Mouse (Mus musculus) midbrain, embryonic 16.5 days (tissue): ENCODE data around the gene Nemp1. TPM values are rescaled to one million over a fixed set of nuclear protein-coding genes. Genes with fewer than 3 reads are reported as not detected.

Source experiments
- ATAC-seq: fragments of 200-750 bp; cut with Nextera tagmentation; 2 replicates; pipeline ENCODE4 v1.8.0; 2017; ENCODE audit warnings: moderate TSS enrichment
- H3K27ac ChIP-seq: fragments of 300-500 bp; sonication (generic); 2 replicates; pipeline ENCODE4 v1.5.1; 2014; ENCODE audit warnings: mild to moderate bottlenecking, low read length, mixed read lengths
- H3K27me3 ChIP-seq: fragments of 300-500 bp; sonication (generic); 2 replicates; pipeline ENCODE4 v1.6.1; 2014; ENCODE audit warnings: low read depth, low read length, mixed read lengths; ENCODE audit not compliant: control insufficient read depth, insufficient read depth
- H3K36me3 ChIP-seq: fragments of 300-500 bp; sonication (generic); 2 replicates; pipeline ENCODE4 v1.6.1; 2014; ENCODE audit warnings: mild to moderate bottlenecking, low read length, moderate library complexity, mixed read lengths; ENCODE audit not compliant: control insufficient read depth, insufficient read depth
- H3K4me1 ChIP-seq: fragments of 300-500 bp; sonication (generic); 2 replicates; pipeline ENCODE4 v1.6.1; 2014; ENCODE audit warnings: mild to moderate bottlenecking, low read length, mixed read lengths; ENCODE audit not compliant: control insufficient read depth, insufficient read depth
- H3K4me2 ChIP-seq: fragments of 300-500 bp; sonication (generic); 2 replicates; pipeline ENCODE4 v1.6.1; 2014; ENCODE audit warnings: mild to moderate bottlenecking, low read length, mixed read lengths
- H3K4me3 ChIP-seq: fragments of 300-500 bp; sonication (generic); 2 replicates; pipeline ENCODE4 v1.5.1; 2014; ENCODE audit warnings: low read depth, mild to moderate bottlenecking, low read length, moderate library complexity, mixed read lengths
- H3K9ac ChIP-seq: fragments of 300-500 bp; sonication (generic); 2 replicates; pipeline ENCODE4 v1.6.1; 2014; ENCODE audit warnings: low read depth, low read length, mixed read lengths
- H3K9me3 ChIP-seq: fragments of 300-500 bp; sonication (generic); replicated peaks from 2 replicates; pipeline ENCODE4 v1.6.1; 2014; ENCODE audit warnings: mild to moderate bottlenecking, low read length, mixed read lengths; ENCODE audit not compliant: control insufficient read depth, poor library complexity, severe bottlenecking
- WGBS: fragments of 180-500 bp; shearing (Covaris S2); extraction: QIAGEN DNeasy Blood & Tissue Kit; methylation state at CpG from one replicate; pipeline ENCODE4 v1.1.7; 2014; 5-methylcytosine and 5-hydroxymethylcytosine counted together
- polyA plus RNA-seq: library from polyadenylated mRNA; unstranded; fragments of >200 nt; fragmentation: Nextera tagmentation; extraction: Ambion mirVana; gene quantifications from 2 replicates; pipeline ENCODE4 v1.2.1, GENCODE M21; 2015

Nemp1 gene
- polyA plus RNA-seq, 1 experiment from 2014 or later, result 3.2 TPM

- peaks cover 20% of the 10 kb centered on the region for H3K4me1 ChIP-seq
- no peak overlapping the region for H3K4me2 ChIP-seq
- 61% methylated on average over 4 of the region's 4 CpGs for WGBS
- no peaks in the 10 kb centered on the region for H3K9me3 ChIP-seq
- H3K9ac ChIP-seq, result no peak overlapping the region
- no peaks in the 10 kb centered on the region for H3K27me3 ChIP-seq
- H3K27ac ChIP-seq, result no peak overlapping the region
- H3K36me3 ChIP-seq, result no peaks in the 10 kb centered on the region; the same call in 1 of the 2 replicates
- ATAC-seq, result no peak
- no peak overlapping the region for H3K4me3 ChIP-seq
These were observed 44.0 kb upstream of the Nemp1 start for GRCm38 (mm10) chr10:127622661-127623060.

- no peak overlapping the region for H3K27ac ChIP-seq
- ATAC-seq, result no peak
- H3K4me3 ChIP-seq, result no peak overlapping the region
- 94% methylated on average over 6 of the region's 6 CpGs for WGBS
- H3K4me1 ChIP-seq, result peaks cover 10% of the 10 kb centered on the region
- no peaks in the 10 kb centered on the region; the same call in 1 of the 2 replicates for H3K36me3 ChIP-seq
- no peaks in the 10 kb centered on the region for H3K27me3 ChIP-seq
- H3K9ac ChIP-seq, result no peak overlapping the region
- H3K9me3 ChIP-seq, result no peaks in the 10 kb centered on the region
- no peak overlapping the region for H3K4me2 ChIP-seq
These were observed 43.1 kb upstream of the Nemp1 start for GRCm38 (mm10) chr10:127623439-127624216.

- H3K9ac ChIP-seq, result no peak overlapping the region
- ATAC-seq, result no peak
- peaks cover 2% of the 10 kb centered on the region for H3K4me1 ChIP-seq
These were observed 40.3 kb upstream of the Nemp1 start for GRCm38 (mm10) chr10:127626433-127626832.

GRCm38 (mm10) chr10:127631261-127632214 is 35.2 kb upstream of the Nemp1 start:
- Histone ChIP-seq H3K9ac (no peak overlapping the region), H3K36me3 (no peaks in the 10 kb centered on the region), H3K4me2 (no peak overlapping the region), H3K4me1 (no peaks in the 10 kb centered on the region), H3K27ac (no peak overlapping the region), H3K9me3 (no peaks in the 10 kb centered on the region), H3K27me3 (no peaks in the 10 kb centered on the region), H3K4me3 (no peak overlapping the region)
- ATAC-seq, result no peak
- WGBS, result 92% methylated on average over 10 of the region's 10 CpGs

More at GRCm38 (mm10) chr10:127626433-127626832, 40.3 kb upstream of the Nemp1 start:
- Histone ChIP-seq H3K27me3 (no peaks in the 10 kb centered on the region), H3K4me2 (no peak overlapping the region), H3K9me3 (no peaks in the 10 kb centered on the region), H3K4me3 (no peak overlapping the region), H3K36me3 (no peaks in the 10 kb centered on the region), H3K27ac (no peak overlapping the region)
- WGBS, result 87% methylated on average over 3 of the region's 3 CpGs

- 85% methylated on average over 7 of the region's 7 CpGs for WGBS
- H3K4me1 ChIP-seq, result no peaks in the 10 kb centered on the region
- H3K9me3 ChIP-seq, result no peaks in the 10 kb centered on the region
- no peak overlapping the region for H3K9ac ChIP-seq
- no peak overlapping the region for H3K4me2 ChIP-seq
- no peaks in the 10 kb centered on the region for H3K36me3 ChIP-seq
- H3K27ac ChIP-seq, result no peak overlapping the region
- H3K4me3 ChIP-seq, result no peak overlapping the region
- ATAC-seq, result no peak
- no peaks in the 10 kb centered on the region for H3K27me3 ChIP-seq
These were observed 33.9 kb upstream of the Nemp1 start for GRCm38 (mm10) chr10:127632668-127633271.

GRCm38 (mm10) chr10:127640421-127640820 is 26.3 kb upstream of the Nemp1 start:
- H3K4me3 ChIP-seq, result no peak overlapping the region
- peaks cover 25% of the 10 kb centered on the region for H3K27me3 ChIP-seq
- no peaks in the 10 kb centered on the region for H3K36me3 ChIP-seq
- H3K4me1 ChIP-seq, result peaks cover 5% of the 10 kb centered on the region; the same call in 1 of the 2 replicates
- no peaks in the 10 kb centered on the region for H3K9me3 ChIP-seq
- H3K27ac ChIP-seq, result no peak overlapping the region
- 73% methylated on average over 5 of the region's 5 CpGs for WGBS
- no peak overlapping the region for H3K9ac ChIP-seq
- no peak overlapping the region for H3K4me2 ChIP-seq
- ATAC-seq, result no peak

- H3K9ac ChIP-seq, result no peak overlapping the region
- H3K4me1 ChIP-seq, result peaks cover 5% of the 10 kb centered on the region; the same call in 1 of the 2 replicates
- H3K27me3 ChIP-seq, result peaks cover 25% of the 10 kb centered on the region
- H3K9me3 ChIP-seq, result no peaks in the 10 kb centered on the region
- no peaks in the 10 kb centered on the region for H3K36me3 ChIP-seq
- H3K4me3 ChIP-seq, result peak overlapping the region; percentile 18
- ATAC-seq, result peak; percentile 81
- 6% methylated on average over 19 of the region's 19 CpGs for WGBS
- peak overlapping the region; percentile 44 for H3K27ac ChIP-seq
- peak overlapping the region; percentile 52 for H3K4me2 ChIP-seq
These were observed 24.6 kb upstream of the Nemp1 start for GRCm38 (mm10) chr10:127641861-127642771.
